Mouse (Mus musculus): ENCODE measurements around the gene Crcp.

Gene Crcp

GRCm38 (mm10) chr5:130059413-130060328, 30.6 kb downstream of the Crcp start:
- DNase-seq (ENCODE audit: low spot score), result no peak

GRCm38 (mm10) chr5:130060329-130060665, 31.2 kb downstream of the Crcp start:
- DNase-seq (ENCODE audit: low spot score), result no peak

GRCm38 (mm10) chr5:130062096-130062495, 33.0 kb downstream of the Crcp start:
- no peak for DNase-seq (ENCODE audit: low spot score)

GRCm38 (mm10) chr5:130063760-130064159, 34.7 kb downstream of the Crcp start:
- DNase-seq (ENCODE audit: low spot score), result peak; percentile 49

DNA sequence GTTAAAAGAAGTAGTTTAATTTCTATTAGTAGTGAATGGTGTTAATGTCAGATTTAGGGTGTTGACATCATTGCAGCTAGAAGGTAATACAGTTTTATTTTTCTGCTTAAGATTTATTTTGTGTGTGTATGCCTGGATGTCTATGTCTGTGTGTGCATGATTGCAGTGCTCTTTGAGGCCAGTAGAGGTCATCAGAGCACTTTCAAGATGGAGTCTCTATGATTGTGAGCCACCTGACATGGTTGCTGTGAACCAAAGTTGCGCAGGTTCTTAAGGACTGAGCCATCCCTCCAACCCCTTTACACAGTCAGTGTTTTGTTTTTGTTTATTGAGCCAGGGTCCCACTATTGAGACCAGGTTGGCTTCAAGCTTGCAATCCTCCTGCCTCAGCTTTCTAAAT, 36.5 kb downstream of the Crcp start:
- no peak for DNase-seq (ENCODE audit: low spot score)

- DNase-seq (ENCODE audit: low spot score), result no peak
Measured at GRCm38 (mm10) chr5:130067841-130068264, 38.8 kb downstream of the Crcp start.

GRCm38 (mm10) chr5:130073026-130073425, 43.9 kb downstream of the Crcp start, which contains the start of gene Tpst1:
Gene Tpst1, plus strand, starts transcription at chr5:130073326.
- DNase-seq (ENCODE audit: low spot score), result no peak

DNA sequence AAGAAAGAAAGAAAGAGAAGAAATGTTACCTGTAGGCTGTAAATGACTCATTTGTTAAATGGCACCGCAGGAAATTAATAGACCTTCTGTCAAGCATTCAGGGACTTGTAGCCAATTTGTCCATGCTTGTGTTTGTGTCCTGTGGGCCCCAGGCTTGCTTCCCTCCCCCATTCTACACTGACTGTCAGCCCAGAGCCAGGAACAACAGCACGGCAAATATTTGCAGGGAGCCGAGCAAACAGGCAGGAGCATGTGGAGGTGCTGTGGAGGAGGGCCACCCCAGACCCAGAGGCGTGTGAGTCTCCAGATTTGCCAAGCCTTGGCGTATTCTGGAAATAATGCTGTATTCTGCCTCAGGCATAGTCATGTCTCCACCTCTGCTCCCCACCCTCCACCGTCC, 45.4 kb downstream of the Crcp start:
- DNase-seq (ENCODE audit: low spot score), result peak; percentile 60

- DNase-seq (ENCODE audit: low spot score), result no peak
Measured at GRCm38 (mm10) chr5:130076396-130076795, 47.3 kb downstream of the Crcp start.

DNA sequence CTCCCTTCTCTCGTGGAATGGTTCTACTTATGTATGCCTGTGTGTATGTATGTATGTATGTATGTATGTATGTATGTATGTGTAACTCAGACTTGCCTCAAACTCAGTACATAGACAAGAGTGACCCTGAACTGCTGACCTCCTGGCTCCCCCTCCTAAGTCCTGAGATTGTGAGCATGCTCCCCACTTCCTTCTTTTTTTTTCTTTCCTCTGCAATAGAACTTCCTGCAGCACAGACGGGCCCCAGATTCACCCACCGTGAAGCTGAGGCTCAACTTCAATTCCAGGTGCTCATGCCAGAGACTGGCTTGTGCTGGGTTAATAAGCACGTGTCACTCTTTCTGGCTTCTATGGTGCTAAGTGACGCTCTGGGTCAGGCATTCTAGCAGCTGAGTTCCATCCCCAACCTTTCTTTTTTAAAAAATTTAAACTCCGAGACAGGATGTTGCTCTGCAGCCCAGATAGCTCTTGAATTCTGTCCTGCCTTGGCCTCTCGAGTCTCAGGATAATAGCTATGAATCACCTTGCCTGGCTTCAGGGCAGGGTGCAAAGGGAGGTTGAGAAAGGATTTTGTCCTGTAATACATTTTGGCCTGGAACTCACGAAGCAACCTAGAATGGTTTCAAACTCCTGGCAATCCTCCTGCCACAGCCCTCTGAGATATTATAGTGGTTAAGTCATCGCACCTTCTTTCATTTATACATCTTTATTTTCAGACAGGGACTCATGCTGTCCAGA, 49.2 kb downstream of the Crcp start:
- DNase-seq (ENCODE audit: low spot score), result no peak

GRCm38 (mm10) chr5:130078834-130079156, 49.7 kb downstream of the Crcp start:
- DNase-seq (ENCODE audit: low spot score), result no peak

DNA sequence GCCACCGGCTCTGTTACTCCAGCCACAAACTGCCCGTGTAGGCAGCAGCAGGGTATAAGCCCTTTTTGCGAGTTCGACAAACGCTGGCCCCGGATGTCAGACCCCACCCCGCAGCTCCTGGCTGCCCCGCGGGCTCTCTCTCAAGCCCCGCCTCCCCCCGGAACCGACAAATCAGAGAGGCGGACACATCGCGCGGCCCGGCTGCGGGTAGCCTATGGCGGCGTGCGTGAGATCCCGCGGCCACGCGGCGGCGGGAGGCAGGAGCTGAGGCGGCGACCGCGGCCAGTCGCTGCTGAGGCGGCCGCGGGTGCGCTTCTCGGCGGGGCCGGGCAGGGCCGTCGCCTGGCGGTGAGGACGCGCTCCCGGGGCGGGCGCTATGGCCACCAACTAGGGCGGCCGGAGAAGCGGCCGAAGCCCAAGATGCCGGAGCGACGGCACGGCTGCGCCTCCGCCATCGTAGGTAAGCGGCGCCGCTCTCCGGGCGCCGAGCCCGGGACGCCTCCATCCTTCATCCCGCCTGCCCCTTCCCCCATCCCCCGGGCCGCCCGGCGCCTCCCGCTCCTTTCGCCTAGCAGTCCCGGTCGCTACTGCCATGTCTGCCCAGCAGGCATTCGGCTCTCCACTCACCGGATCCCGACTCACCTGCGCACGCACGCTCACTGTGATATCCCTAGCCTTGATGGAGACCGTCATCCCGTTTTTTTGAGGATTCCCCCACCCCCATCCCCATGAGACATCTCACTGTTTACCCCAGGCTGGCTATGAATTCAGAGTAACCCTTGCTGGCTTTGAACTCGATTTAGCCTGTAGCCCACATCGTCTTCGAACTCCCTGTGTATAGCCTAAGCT, 50.3 kb downstream of the Crcp start:
- peak; percentile 94 for DNase-seq (ENCODE audit: low spot score)

GRCm38 (mm10) chr5:130080051-130080681, 51.1 kb downstream of the Crcp start:
- DNase-seq (ENCODE audit: low spot score), result no peak

- DNase-seq (ENCODE audit: low spot score), result no peak
Measured at GRCm38 (mm10) chr5:130081181-130081881, 52.2 kb downstream of the Crcp start.

DNA sequence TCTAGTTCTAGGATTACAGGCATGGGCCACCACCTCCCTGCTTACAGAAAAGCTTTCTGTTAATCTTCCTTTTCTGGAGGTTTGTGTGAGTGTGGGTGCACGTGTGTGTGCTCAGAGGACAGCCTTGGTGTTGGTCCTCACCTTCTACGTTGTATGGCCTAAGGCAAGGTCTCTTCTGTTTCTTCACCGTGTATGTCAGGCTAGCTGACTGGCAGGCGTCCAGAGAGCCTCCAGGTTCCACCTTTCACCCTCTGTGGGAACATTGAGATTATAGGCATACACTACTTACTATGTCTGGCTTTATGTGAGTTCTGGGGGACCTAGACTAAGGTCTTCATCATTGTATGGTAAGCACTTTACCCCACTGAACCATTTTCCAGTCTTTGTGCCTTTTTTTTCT, 53.3 kb downstream of the Crcp start:
- DNase-seq (ENCODE audit: low spot score), result no peak

GRCm38 (mm10) chr5:130084271-130084670, 55.2 kb downstream of the Crcp start:
- no peak for DNase-seq (ENCODE audit: low spot score)

GRCm38 (mm10) chr5:130088008-130088407, 58.9 kb downstream of the Crcp start:
- DNase-seq (ENCODE audit: low spot score), result no peak

GRCm38 (mm10) chr5:130088612-130089011, 59.5 kb downstream of the Crcp start:
- DNase-seq (ENCODE audit: low spot score), result no peak

DNA sequence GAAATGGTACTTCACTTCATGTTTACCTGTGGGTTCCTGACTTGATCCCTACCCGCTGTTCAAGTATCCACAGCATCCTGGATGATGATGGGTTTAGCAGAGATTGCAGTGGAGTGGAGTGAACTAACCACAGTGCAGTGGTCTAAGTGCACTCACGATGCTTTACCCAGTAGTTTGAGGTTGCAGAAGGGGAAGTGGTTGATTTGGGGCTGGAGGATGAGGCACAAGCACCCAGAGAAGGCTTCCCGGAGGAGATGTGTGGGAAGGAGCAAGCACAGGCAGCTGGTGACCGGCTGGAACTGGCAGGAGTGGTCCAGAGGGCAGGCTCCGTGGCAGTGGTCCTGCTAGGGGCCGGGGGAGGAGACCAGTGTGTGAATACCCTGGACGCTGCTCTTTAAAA, 60.1 kb downstream of the Crcp start:
- DNase-seq (ENCODE audit: low spot score), result no peak

DNA sequence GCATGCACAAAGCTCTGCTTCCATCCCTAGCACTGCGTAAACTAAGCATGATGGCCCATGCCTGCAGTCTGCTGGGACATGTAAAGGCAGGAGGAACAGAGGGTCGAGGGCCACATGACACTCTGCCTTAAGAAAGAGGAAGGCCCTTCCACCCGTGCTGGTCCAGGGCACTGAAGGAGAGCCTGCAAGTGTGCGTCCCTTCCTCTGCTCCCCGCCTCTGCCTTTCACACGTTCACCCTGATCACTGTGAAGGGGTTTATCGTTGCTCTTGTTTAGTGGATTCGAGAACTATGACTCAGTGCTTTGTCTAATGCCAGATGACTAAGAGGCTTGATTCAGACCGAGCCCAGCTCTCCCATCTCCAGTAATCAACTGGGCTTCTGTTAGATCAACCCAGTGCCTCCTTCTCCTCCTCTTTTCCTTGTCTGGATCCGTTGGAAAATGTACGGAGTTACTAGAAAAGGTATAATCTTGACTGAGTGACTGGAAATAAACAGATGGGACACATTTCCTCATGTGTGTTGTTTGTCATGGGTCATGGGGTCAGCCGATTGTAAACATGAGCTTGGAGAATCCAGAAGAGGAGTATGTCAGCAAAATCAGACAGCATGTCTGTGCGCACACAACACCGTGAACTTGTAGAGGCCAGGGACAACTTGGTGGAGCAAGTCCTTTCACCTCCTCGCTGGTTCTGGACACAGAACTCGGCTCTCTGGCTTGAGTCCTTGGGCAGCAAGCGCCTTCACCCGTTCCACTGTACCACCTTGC, 60.7 kb downstream of the Crcp start:
- peak; percentile 42 for DNase-seq (ENCODE audit: low spot score)

GRCm38 (mm10) chr5:130096754-130097153, 67.7 kb downstream of the Crcp start:
- DNase-seq (ENCODE audit: low spot score), result no peak
